Mouse (Mus musculus): ENCODE results near the gene Rnf186. TPM values are rescaled to one million over a fixed set of nuclear protein-coding genes. Genes with fewer than 3 reads are reported as not detected.

Gene Rnf186
- not detected in 2 replicates for total RNA-seq (2012; rRNA removed)
- not detected in 2 replicates for total RNA-seq (2014; rRNA removed)
- not detected in 2 replicates for polyA plus RNA-seq (2012; ENCODE audit: insufficient read length, low read depth)

- peaks cover 20% of the 10 kb centered on the region for H3K27me3 ChIP-seq (replicated peaks)
- in situ Hi-C loops (cut with MboI; ENCODE audit: low pct_ligation_motif_present, low pct_unique_long_range_greater_than_20kb, low sequenced_read_pairs) = no loop called here
- no peak within 1 kb of the TSS for H3K27ac ChIP-seq (ENCODE audit: insufficient read depth, low read depth)
- H3K9ac ChIP-seq (ENCODE audit: insufficient read depth, low read depth) = no peak within 1 kb of the TSS
- H3K36me3 ChIP-seq (replicated peaks in 1 of 2; ENCODE audit: control insufficient read depth in 1 of 2, insufficient read depth in 1 of 2, low read length in 1 of 2) = no peaks in the 10 kb centered on the region
- H3K4me2 ChIP-seq (ENCODE audit: insufficient read depth, low read depth, poor library complexity, severe bottlenecking) = no peak within 1 kb of the TSS
- TF ChIP-seq ETS1 (conservative IDR thresholded peaks at IDR 0.05; ENCODE audit: low read depth, low read length) = no peak
- no peak for TF ChIP-seq ZMIZ1 (IDR thresholded peaks at IDR 0.05; ENCODE audit: low read depth, low read length)
- TF ChIP-seq TBP (conservative IDR thresholded peaks at IDR 0.05; ENCODE audit: low read depth, low read length) = no peak
- no peak for TF ChIP-seq UBTF (IDR thresholded peaks at IDR 0.05; ENCODE audit: low read depth, low read length)
- TF ChIP-seq USF1 (IDR thresholded peaks at IDR 0.05; ENCODE audit: low read depth, low read length) = no peak
- no peak for TF ChIP-seq POLR2AphosphoS2 (IDR thresholded peaks at IDR 0.05; ENCODE audit: low read depth, low read length)
- TF ChIP-seq JUN (IDR thresholded peaks at IDR 0.05; ENCODE audit: insufficient read depth, low read depth, low read length) = no peak
- TF ChIP-seq NRF1 (IDR thresholded peaks at IDR 0.05; ENCODE audit: low read depth, low read length) = no peak
- no peak for TF ChIP-seq NELFE (IDR thresholded peaks at IDR 0.05; ENCODE audit: low read depth, low read length)
- TF ChIP-seq CTCF (conservative IDR thresholded peaks at IDR 0.05 in 1 of 2, IDR thresholded peaks at IDR 0.05 in 1 of 2; ENCODE audit: low read depth in 2 of 2, low read length in 2 of 2) = no peak
- no peak for TF ChIP-seq CHD2 (IDR thresholded peaks at IDR 0.05; ENCODE audit: low read length)
- dilution Hi-C loops (cut with MboI; ENCODE audit: extremely low pct_ligation_motif_present, extremely low pct_unique_long_range_greater_than_20kb, low sequenced_read_pairs) = no loop called here
- no peaks in the 10 kb centered on the region for H3K79me2 ChIP-seq (replicated peaks; ENCODE audit: control insufficient read depth, extremely low read depth, insufficient read depth, poor library complexity, severe bottlenecking)
- no peak for DNase-seq (ENCODE audit: extremely low read depth)
- no peak within 1 kb of the TSS for H3K4me3 ChIP-seq (replicated peaks in 1 of 3; ENCODE audit: low read depth in 2 of 3, low read length in 2 of 3, poor library complexity in 1 of 3)
- peaks cover 4 to 16% of the 10 kb centered on the region in 2 experiments; a peak in 3 of 4 replicates for H3K4me1 ChIP-seq (ENCODE audit: control insufficient read depth in 1 of 2, insufficient read depth in 2 of 2)
- H3K9me3 ChIP-seq (replicated peaks; ENCODE audit: low read length) = no peaks in the 10 kb centered on the region
These were observed at the start of gene Rnf186 for GRCm38 (mm10) chr4:138966866-138967265. Rnf186 (plus strand) TSS chr4:138967112.

GRCm38 (mm10) chr4:138917282-138917681 lies 49.6 kb upstream of the Rnf186 start:
- Histone ChIP-seq H3K4me2 (ENCODE audit: insufficient read depth, low read depth, poor library complexity, severe bottlenecking) (no peak overlapping the region), H3K27ac (ENCODE audit: insufficient read depth, low read depth) (no peak overlapping the region), H3K9me3 (replicated peaks; ENCODE audit: low read length) (peaks cover 7% of the 10 kb centered on the region), H3K36me3 (replicated peaks in 1 of 2; ENCODE audit: control insufficient read depth in 1 of 2, insufficient read depth in 1 of 2, low read length in 1 of 2) (no peaks in the 10 kb centered on the region), H3K9ac (ENCODE audit: insufficient read depth, low read depth) (no peak overlapping the region), H3K4me3 (replicated peaks in 1 of 3; ENCODE audit: low read depth in 2 of 3, low read length in 2 of 3, poor library complexity in 1 of 3) (no peak overlapping the region), H3K27me3 (replicated peaks) (peaks cover 13% of the 10 kb centered on the region), H3K4me1 (ENCODE audit: control insufficient read depth in 1 of 2, insufficient read depth in 2 of 2) (peaks cover 5 to 23% of the 10 kb centered on the region in 2 experiments; a peak in 3 of 4 replicates), H3K79me2 (replicated peaks; ENCODE audit: control insufficient read depth, extremely low read depth, insufficient read depth, poor library complexity, severe bottlenecking) (no peaks in the 10 kb centered on the region)
- TF ChIP-seq CTCF (conservative IDR thresholded peaks at IDR 0.05 in 1 of 2, IDR thresholded peaks at IDR 0.05 in 1 of 2; ENCODE audit: low read depth in 2 of 2, low read length in 2 of 2) (peak; percentile 13 to 22; a peak in 1 of 4 replicates), ETS1 (conservative IDR thresholded peaks at IDR 0.05; ENCODE audit: low read depth, low read length) (no peak)
- in situ Hi-C loops (cut with MboI; ENCODE audit: low pct_ligation_motif_present, low pct_unique_long_range_greater_than_20kb, low sequenced_read_pairs) (no loop called here), dilution Hi-C loops (cut with MboI; ENCODE audit: extremely low pct_ligation_motif_present, extremely low pct_unique_long_range_greater_than_20kb, low sequenced_read_pairs) (no loop called here)
- DNase-seq (ENCODE audit: extremely low read depth) = no peak
